Mouse (Mus musculus) heart, postnatal 10 days (tissue): Measurements from ENCODE around the gene Wdr73. TPM values are rescaled to one million over a fixed set of nuclear protein-coding genes. Genes with fewer than 3 reads are reported as not detected.

Experiments
- DNase-seq, 2 experiments: peaks; one replicate each; pipeline ENCODE4 v3.0.0; 2021
- intact Hi-C: fragments of 180-260 bp; cut with DNase I; formaldehyde crosslinking; loops from one replicate; pipeline ENCODE4 v1.15.1; 2025
- total RNA-seq, 2 experiments: library from RNA; stranded (reverse); gene quantifications; 2 replicates each; pipeline ENCODE4 v1.2.3; 2021

Wdr73 gene
- total RNA-seq, 2 experiments from 2014 or later: 7.9 to 10.6 TPM

- DNase-seq: peak; percentile 63
- intact Hi-C loops: no loop called here
Measured at GRCm38 (mm10) chr7:80860227-80860626, 40.8 kb downstream of the Wdr73 start.

- DNase-seq: peak; percentile 85 to 90
- intact Hi-C loops: loop anchor here (1.0 to 5.0 kb wide), 2 partner anchors 205 to 298 kb away; no protein-coding TSS in a partner anchor
Measured at GRCm38 (mm10) chr7:80857181-80857580, 43.9 kb downstream of the Wdr73 start.

- intact Hi-C loops: loop anchor here (5.0 kb wide), 1 partner anchor 207 kb away; no protein-coding TSS in a partner anchor
- no peak for DNase-seq
Measured at GRCm38 (mm10) chr7:80855316-80855715, 45.8 kb downstream of the Wdr73 start.

GRCm38 (mm10) chr7:80853218-80853617 lies 47.9 kb downstream of the Wdr73 start:
- intact Hi-C loops: no loop called here

GRCm38 (mm10) chr7:80850520-80850919 lies 50.5 kb downstream of the Wdr73 start:
- intact Hi-C loops: no loop called here
- DNase-seq: no peak

More at GRCm38 (mm10) chr7:80853218-80853617, 47.9 kb downstream of the Wdr73 start:
- DNase-seq: no peak

- peak; percentile 74 for DNase-seq
- intact Hi-C loops: loop anchor here (1.0 to 10.0 kb wide), 4 partner anchors 108 to 465 kb away; partner anchors contain the start of gene Fes
Measured at GRCm38 (mm10) chr7:80849710-80850109, 51.4 kb downstream of the Wdr73 start.

- intact Hi-C loops: loop anchor here (1.0 to 10.0 kb wide), 4 partner anchors 108 to 464 kb away; partner anchors contain the start of gene Fes
- peak in 1 of 2 experiments; percentile 32 for DNase-seq
Measured at GRCm38 (mm10) chr7:80849267-80849666, 51.8 kb downstream of the Wdr73 start.

- intact Hi-C loops: loop anchor here (10.0 kb wide), 2 partner anchors 242 to 462 kb away; partner anchors contain the start of gene Fes
Measured at GRCm38 (mm10) chr7:80846709-80847108, 54.4 kb downstream of the Wdr73 start.

GRCm38 (mm10) chr7:80846280-80846678 lies 54.8 kb downstream of the Wdr73 start:
- intact Hi-C loops: loop anchor here (10.0 kb wide), 2 partner anchors 241 to 461 kb away; partner anchors contain the start of gene Fes
- DNase-seq: no peak

More at GRCm38 (mm10) chr7:80846709-80847108, 54.4 kb downstream of the Wdr73 start:
- no peak for DNase-seq

GRCm38 (mm10) chr7:80845621-80846279 lies 55.3 kb downstream of the Wdr73 start:
- intact Hi-C loops: loop anchor here (2.0 to 10.0 kb wide), 3 partner anchors 43 to 461 kb away; partner anchors contain the start of gene Fes
- peak in 1 of 2 experiments; percentile 42 for DNase-seq

GRCm38 (mm10) chr7:80844691-80845090 lies 56.4 kb downstream of the Wdr73 start:
- no peak for DNase-seq
- intact Hi-C loops: loop anchor here (2.0 to 10.0 kb wide), 3 partner anchors 42 to 460 kb away; partner anchors contain the start of gene Fes

GRCm38 (mm10) chr7:80843910-80844640 lies 57.0 kb downstream of the Wdr73 start:
- DNase-seq: no peak
- intact Hi-C loops: loop anchor here (2.0 to 10.0 kb wide), 3 partner anchors 41 to 459 kb away; partner anchors contain the start of gene Fes

GRCm38 (mm10) chr7:80843176-80843575 lies 57.9 kb downstream of the Wdr73 start:
- DNase-seq: no peak
- intact Hi-C loops: loop anchor here (10.0 kb wide), 2 partner anchors 238 to 458 kb away; partner anchors contain the start of gene Fes

- intact Hi-C loops: loop anchor here (10.0 kb wide), 2 partner anchors 237 to 457 kb away; partner anchors contain the start of gene Fes
Measured at GRCm38 (mm10) chr7:80842132-80842531, 58.9 kb downstream of the Wdr73 start.

GRCm38 (mm10) chr7:80840937-80841336 lies 60.1 kb downstream of the Wdr73 start:
- intact Hi-C loops: loop anchor here (10.0 kb wide), 2 partner anchors 236 to 456 kb away; partner anchors contain the start of gene Fes
- DNase-seq: no peak

More at GRCm38 (mm10) chr7:80842132-80842531, 58.9 kb downstream of the Wdr73 start:
- no peak for DNase-seq

Other genes with a start within 250 kb of the Wdr73 start
- gene Crtc3, start 212.4 kb downstream of the Wdr73 start, total RNA-seq: 10 to 100 TPM; 20.6 to 20.7 TPM
- gene Iqgap1, start 75.3 kb downstream of the Wdr73 start, total RNA-seq: 10 to 100 TPM; 74.3 to 74.9 TPM
- gene Zscan2, start 40.3 kb downstream of the Wdr73 start, total RNA-seq: 1 to 10 TPM; 8.0 to 9.6 TPM
- gene Nmb, start 3.8 kb upstream of the Wdr73 start, total RNA-seq: 1 to 10 TPM; 2.1 to 6.4 TPM
- 10 to 100 TPM; 70.2 to 75.0 TPM for gene Sec11a, start 46.5 kb upstream of the Wdr73 start, total RNA-seq
- gene Zfp592, start 92.4 kb upstream of the Wdr73 start, total RNA-seq: 10 to 100 TPM; 22.9 to 24.9 TPM
- 10 to 100 TPM; 85.0 to 90.5 TPM for gene Alpk3, start 156.3 kb upstream of the Wdr73 start, total RNA-seq
- under 1 TPM; 0.20 to 0.53 TPM for gene Slc28a1, start 213.5 kb upstream of the Wdr73 start, total RNA-seq